Mouse (Mus musculus): ENCODE measurements around the gene Gpr137.

DNA sequence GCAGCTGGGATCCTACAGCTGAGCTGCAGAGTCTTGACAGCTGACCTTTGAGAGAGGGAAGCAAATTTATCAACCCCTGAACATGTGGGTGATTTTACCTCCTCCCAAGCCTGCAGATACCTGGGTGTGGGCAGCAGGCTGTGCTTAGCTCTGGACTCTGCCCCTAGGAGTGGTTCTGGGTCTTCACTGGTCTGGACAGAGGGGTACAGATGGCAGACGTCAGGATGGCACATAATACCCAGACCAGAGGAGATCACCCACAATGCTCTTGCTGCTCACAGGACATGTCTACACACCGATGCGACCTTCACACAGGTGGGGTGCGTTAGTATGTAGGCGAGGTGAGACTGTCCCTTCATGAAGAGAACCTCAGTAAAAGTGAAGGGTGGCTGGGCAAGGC, 7.3 kb upstream of the Gpr137 start:
- TF ChIP-seq CTCF (IDR thresholded peaks at IDR 0.05; ENCODE audit: extremely low read depth, insufficient read length, insufficient replicate concordance, low read depth, low read length) (no peak), POLR2A (IDR thresholded peaks at IDR 0.05; ENCODE audit: low read depth, low read length) (no peak)
